Mouse (Mus musculus) heart, embryonic 14.5 days (tissue): ENCODE measurements around the gene Liph. TPM values are rescaled to one million over a fixed set of nuclear protein-coding genes. Genes with fewer than 3 reads are reported as not detected.
"Not testable (repeated sequence)": the region's sequence is repeated elsewhere in the genome, so short reads cannot be mapped to it uniquely, and the experiment has no call there.

ENCODE experiments used
- ATAC-seq: fragments of 200-750 bp; cut with Nextera tagmentation; 2 replicates; pipeline ENCODE4 v1.8.0; 2017; ENCODE audit warnings: low read depth, moderate TSS enrichment; ENCODE audit not compliant: insufficient number of reproducible peaks, insufficient read depth, low FRiP score
- H3K27ac ChIP-seq, 2 experiments: fragments of 200-500 bp in 1 of 2; fragments of 300-500 bp in 1 of 2; sonication (generic) in 1 of 2; replicated peaks in 1 of 2; 2 replicates each; pipeline ENCODE4 v1.5.1; 2012 to 2014; ENCODE audit warnings: low read depth in 2 of 2, low read length in 2 of 2, control low read depth in 1 of 2, mild to moderate bottlenecking in 1 of 2, mixed read lengths in 1 of 2; ENCODE audit not compliant: control insufficient read depth in 1 of 2, insufficient read depth in 1 of 2
- H3K27me3 ChIP-seq: fragments of 300-500 bp; sonication (generic); 2 replicates; pipeline ENCODE4 v1.6.1; 2014; ENCODE audit warnings: mild to moderate bottlenecking, low read length, control low read depth; ENCODE audit not compliant: control insufficient read depth, insufficient read depth
- H3K36me3 ChIP-seq: fragments of 300-500 bp; sonication (generic); 2 replicates; pipeline ENCODE4 v1.6.1; 2014; ENCODE audit warnings: mild to moderate bottlenecking, control low read depth, low read length, mixed read lengths; ENCODE audit not compliant: control insufficient read depth, insufficient read depth
- H3K4me1 ChIP-seq, 2 experiments: fragments of 200-500 bp in 1 of 2; fragments of 300-500 bp in 1 of 2; sonication (generic) in 1 of 2; 2 replicates each; pipeline ENCODE4 v1.6.1; 2012 to 2014; ENCODE audit warnings: low read length in 2 of 2, control low read depth in 1 of 2, mixed read lengths in 1 of 2; ENCODE audit not compliant: control insufficient read depth in 2 of 2, insufficient read depth in 2 of 2
- H3K4me2 ChIP-seq: fragments of 300-500 bp; sonication (generic); 2 replicates; pipeline ENCODE4 v1.6.1; 2014; ENCODE audit warnings: mild to moderate bottlenecking, low read length
- H3K4me3 ChIP-seq, 2 experiments: fragments of 200-500 bp in 1 of 2; fragments of 300-500 bp in 1 of 2; sonication (generic) in 1 of 2; 2 replicates each; pipeline ENCODE4 v1.5.1; 2012 to 2014; ENCODE audit warnings: low read length in 2 of 2, mild to moderate bottlenecking in 2 of 2, control low read depth in 1 of 2, low read depth in 1 of 2, moderate library complexity in 1 of 2; ENCODE audit not compliant: control insufficient read depth in 1 of 2, insufficient read depth in 1 of 2
- H3K9ac ChIP-seq: fragments of 300-500 bp; sonication (generic); 2 replicates; pipeline ENCODE4 v1.6.1; 2014; ENCODE audit warnings: mild to moderate bottlenecking, low read length
- H3K9me3 ChIP-seq: fragments of 300-500 bp; sonication (generic); 2 replicates; pipeline ENCODE4 v1.6.1; 2016; ENCODE audit warnings: low read length, control low read depth; ENCODE audit not compliant: control insufficient read depth
- WGBS: fragments of 180-500 bp; shearing (Covaris S2); extraction: QIAGEN DNeasy Blood & Tissue Kit; methylation state at CpG from one replicate; pipeline ENCODE4 v1.1.7; 2014; 5-methylcytosine and 5-hydroxymethylcytosine counted together
- polyA plus RNA-seq: library from polyadenylated mRNA; unstranded; fragments of >200 nt; fragmentation: Nextera tagmentation; extraction: Ambion mirVana; gene quantifications from 2 replicates; pipeline ENCODE4 v1.2.1, GENCODE M21; 2014

Gene Liph
- polyA plus RNA-seq, 1 experiment from 2014 or later, result 0.20 TPM

- ATAC-seq, result no peak
- 83% methylated on average over 13 of the region's 13 CpGs for WGBS
- H3K27me3 ChIP-seq, result no peaks in the 10 kb centered on the region
- H3K4me1 ChIP-seq, result no peaks in the 10 kb centered on the region
- no peaks in the 10 kb centered on the region for H3K9me3 ChIP-seq
- H3K4me2 ChIP-seq, result no peak overlapping the region
- H3K27ac ChIP-seq, result no peak overlapping the region
- H3K4me3 ChIP-seq, result no peak overlapping the region
- H3K36me3 ChIP-seq, result peaks cover 26% of the 10 kb centered on the region
- no peak overlapping the region for H3K9ac ChIP-seq
Measured at GRCm38 (mm10) chr16:21928471-21928870, 67.0 kb downstream of the Liph start.

GRCm38 (mm10) chr16:21916681-21917080 is 78.8 kb downstream of the Liph start:
- H3K4me3 ChIP-seq, result no peak overlapping the region
- H3K4me1 ChIP-seq, result no peaks in the 10 kb centered on the region
- 67% methylated on average over 7 of the region's 7 CpGs for WGBS
- no peak overlapping the region for H3K27ac ChIP-seq
- no peak overlapping the region for H3K4me2 ChIP-seq
- no peaks in the 10 kb centered on the region for H3K27me3 ChIP-seq
- H3K9me3 ChIP-seq, result no peaks in the 10 kb centered on the region
- no peak for ATAC-seq
- no peak overlapping the region for H3K9ac ChIP-seq
- no peaks in the 10 kb centered on the region; the same call in 1 of the 2 replicates for H3K36me3 ChIP-seq

GRCm38 (mm10) chr16:21913347-21913746 is 82.1 kb downstream of the Liph start:
- H3K27me3 ChIP-seq, result no peaks in the 10 kb centered on the region
- ATAC-seq, result no peak
- no peaks in the 10 kb centered on the region for H3K36me3 ChIP-seq
- H3K9me3 ChIP-seq, result no peaks in the 10 kb centered on the region
- no peak overlapping the region for H3K4me2 ChIP-seq
- WGBS, result 93% methylated on average over 6 of the region's 6 CpGs
- no peak overlapping the region for H3K9ac ChIP-seq
- no peaks in the 10 kb centered on the region for H3K4me1 ChIP-seq
- no peak overlapping the region for H3K4me3 ChIP-seq
- no peak overlapping the region for H3K27ac ChIP-seq

- not testable (repeated sequence) for H3K9me3 ChIP-seq, H3K9ac ChIP-seq, H3K27me3 ChIP-seq, ATAC-seq, H3K36me3 ChIP-seq, H3K4me1 ChIP-seq, H3K4me3 ChIP-seq, H3K27ac ChIP-seq
- peak overlapping the region; percentile 29; the same call in 1 of the 2 replicates for H3K4me2 ChIP-seq
- WGBS, result 50% methylated on average over 6 of the region's 8 CpGs
Measured at GRCm38 (mm10) chr16:21908906-21909305, 86.6 kb downstream of the Liph start.

- WGBS, result 84% methylated on average over 6 of the region's 6 CpGs
- no peak overlapping the region for H3K4me3 ChIP-seq
- no peak overlapping the region for H3K4me2 ChIP-seq
- H3K36me3 ChIP-seq, result no peaks in the 10 kb centered on the region
- no peaks in the 10 kb centered on the region for H3K9me3 ChIP-seq
- H3K27me3 ChIP-seq, result no peaks in the 10 kb centered on the region
- ATAC-seq, result no peak
- no peaks in the 10 kb centered on the region for H3K4me1 ChIP-seq
- H3K27ac ChIP-seq, result no peak overlapping the region
- no peak overlapping the region for H3K9ac ChIP-seq
Measured at GRCm38 (mm10) chr16:21906902-21907301, 88.6 kb downstream of the Liph start.

GRCm38 (mm10) chr16:21905996-21906395 is 89.5 kb downstream of the Liph start:
- no peaks in the 10 kb centered on the region for H3K36me3 ChIP-seq
- no peak overlapping the region for H3K27ac ChIP-seq
- no peak for ATAC-seq
- no peaks in the 10 kb centered on the region for H3K9me3 ChIP-seq
- H3K9ac ChIP-seq, result no peak overlapping the region
- H3K27me3 ChIP-seq, result no peaks in the 10 kb centered on the region
- no peaks in the 10 kb centered on the region for H3K4me1 ChIP-seq
- 81% methylated on average over 7 of the region's 7 CpGs for WGBS
- H3K4me3 ChIP-seq, result no peak overlapping the region
- H3K4me2 ChIP-seq, result no peak overlapping the region

- Histone ChIP-seq H3K9ac (no peak overlapping the region), H3K4me3 (no peak overlapping the region), H3K27me3 (no peaks in the 10 kb centered on the region), H3K4me2 (no peak overlapping the region), H3K36me3 (no peaks in the 10 kb centered on the region), H3K9me3 (no peaks in the 10 kb centered on the region), H3K4me1 (no peaks in the 10 kb centered on the region), H3K27ac (no peak overlapping the region)
- ATAC-seq, result no peak
- 81% methylated on average over 10 of the region's 10 CpGs for WGBS
Measured at GRCm38 (mm10) chr16:21904636-21905035, 90.8 kb downstream of the Liph start.
